Mouse (Mus musculus) lung, adult 18-20 months (tissue): ENCODE measurements around the gene Pop5.

ENCODE experiments used
- DNase-seq, 2 experiments: peaks; one replicate each; pipeline ENCODE4 v3.0.0; 2022; ENCODE audit warnings: mixed read lengths in 2 of 2

Pop5 gene

GRCm38 (mm10) chr5:115266787-115267468, 31.3 kb downstream of the Pop5 start:
- DNase-seq: no peak

DNA sequence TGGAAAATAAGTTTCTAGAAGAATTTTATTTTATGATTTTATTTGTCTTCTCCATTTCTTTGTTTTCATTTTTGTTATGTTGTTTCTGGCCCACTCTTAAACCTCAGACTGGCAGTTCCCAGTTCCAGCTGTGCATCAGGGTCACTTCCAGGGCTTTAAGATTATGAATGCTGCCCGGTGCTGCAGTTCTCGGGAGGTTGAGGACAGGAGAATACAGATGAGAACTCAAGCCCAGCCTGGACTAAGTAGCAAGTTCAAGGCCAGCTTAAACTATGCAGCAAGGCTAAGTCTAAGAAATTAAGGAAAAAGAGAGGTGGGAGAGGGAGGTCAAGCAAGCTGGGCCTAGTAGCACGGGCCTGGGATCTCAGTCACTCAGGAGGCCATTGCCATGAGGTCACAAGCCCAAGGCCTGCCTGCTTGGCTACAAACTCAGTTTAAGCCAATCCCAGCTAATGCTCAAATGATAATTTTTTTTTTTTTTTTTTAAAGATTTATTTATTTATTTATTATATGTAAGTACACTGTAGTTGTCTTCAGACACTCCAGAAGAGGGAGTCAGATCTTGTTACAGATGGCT, 31.9 kb downstream of the Pop5 start:
- no peak for DNase-seq

GRCm38 (mm10) chr5:115268266-115268665, 32.6 kb downstream of the Pop5 start:
- DNase-seq: no peak

DNA sequence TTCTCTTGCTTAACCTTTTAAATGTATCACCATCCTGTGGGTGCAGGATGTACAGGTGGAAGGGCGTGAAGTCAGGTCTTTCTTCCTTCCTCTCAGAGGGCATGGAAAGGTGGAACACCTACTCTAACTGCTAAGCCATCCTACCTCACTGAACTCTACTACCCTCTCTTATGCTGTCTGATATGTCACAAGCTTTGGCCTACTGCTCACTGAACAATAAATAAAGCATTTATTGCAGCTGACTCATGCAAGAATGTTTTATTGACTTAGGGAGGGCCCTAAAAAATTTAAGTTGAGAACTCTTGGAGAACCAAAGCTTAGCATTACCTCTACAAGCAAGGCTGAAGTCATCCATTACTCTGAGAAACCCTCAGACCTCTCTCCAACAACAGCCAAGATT, 34.3 kb downstream of the Pop5 start:
- DNase-seq: no peak

DNA sequence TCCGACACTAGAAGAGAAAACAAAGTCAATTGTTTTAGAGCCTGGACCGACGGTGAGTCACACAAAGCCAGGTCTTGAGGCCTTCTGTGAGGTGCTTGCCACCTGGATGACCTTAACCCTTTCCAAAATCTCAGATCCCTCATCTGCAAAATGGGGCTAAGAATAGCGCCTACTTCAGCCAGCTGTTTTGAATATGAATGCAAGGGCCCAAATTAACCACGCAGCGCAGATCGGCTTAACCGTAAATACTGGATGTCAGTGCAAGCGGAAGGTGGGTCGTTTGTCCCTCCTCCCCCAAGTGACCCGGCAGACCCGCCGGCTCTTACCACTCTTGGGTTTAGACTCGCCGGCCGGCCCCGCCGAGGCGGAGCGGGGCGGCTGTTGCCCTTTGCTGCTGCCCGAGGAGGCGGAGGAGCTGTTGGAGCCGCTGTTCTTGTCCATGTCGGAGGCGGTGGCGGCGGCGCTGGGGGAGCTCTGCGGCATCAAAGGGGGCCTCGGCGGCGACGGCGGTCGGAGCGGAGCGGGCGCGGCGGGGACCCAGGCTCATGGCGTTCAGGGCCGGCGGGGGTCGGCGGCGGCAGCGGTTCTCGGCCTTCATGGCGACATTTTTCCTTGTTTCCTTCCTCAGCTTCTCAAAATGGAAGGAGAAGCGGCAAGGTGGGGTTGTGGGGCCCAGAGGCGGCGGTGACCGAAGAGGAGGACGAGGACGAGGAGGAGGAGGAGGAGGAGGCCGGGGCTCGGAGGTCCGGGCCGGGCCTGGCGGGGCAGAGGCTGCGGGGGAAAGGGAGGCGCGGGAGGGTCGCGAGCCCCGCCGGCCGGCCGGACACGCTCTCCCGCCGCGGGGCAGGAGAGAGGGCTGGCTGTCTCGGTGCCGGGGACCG, 36.5 kb downstream of the Pop5 start:
- DNase-seq: peak; percentile 38 to 45

DNA sequence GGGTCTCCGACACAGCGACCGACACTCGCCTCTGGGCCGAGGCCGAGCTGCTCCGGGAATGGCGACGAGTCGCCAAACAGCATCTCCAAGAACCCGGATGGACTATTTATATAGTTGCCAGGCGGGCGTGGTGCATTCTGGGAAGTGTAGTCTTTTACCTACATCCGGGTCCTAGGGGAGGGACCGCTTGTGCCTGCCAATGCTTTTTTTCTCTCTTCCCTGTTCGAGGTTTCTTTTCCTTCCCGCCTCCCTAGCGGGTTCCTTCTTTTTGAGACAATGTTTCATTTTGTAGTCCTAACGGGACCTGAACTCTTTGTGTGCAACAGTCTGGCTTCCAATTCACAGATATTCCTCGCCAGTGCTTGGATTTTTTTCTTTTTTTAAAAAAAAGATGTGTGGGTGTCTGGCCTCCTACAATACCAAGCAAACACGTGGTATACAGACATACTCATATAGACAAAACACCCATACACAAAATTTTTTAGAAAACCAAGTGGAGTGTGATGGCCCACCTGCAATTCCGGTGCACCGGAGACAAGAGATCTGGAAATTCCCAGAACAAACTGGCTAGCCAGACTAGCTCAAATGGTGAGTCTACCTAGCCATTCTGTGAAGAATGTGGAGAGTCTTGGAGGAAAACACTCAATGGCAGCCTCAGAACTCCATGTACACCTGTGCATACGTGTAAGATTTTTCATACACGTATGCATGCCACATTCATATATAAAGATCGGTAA, 37.3 kb downstream of the Pop5 start, which contains the start of gene Rnf10:
TSS of gene Rnf10 (minus strand) at position 87 of the 737 bp plus-strand sequence.
- DNase-seq: peak; percentile 98

- DNase-seq: no peak
Measured at GRCm38 (mm10) chr5:115273549-115274135, 38.0 kb downstream of the Pop5 start.

GRCm38 (mm10) chr5:115274353-115274752, 38.7 kb downstream of the Pop5 start:
- DNase-seq: no peak

GRCm38 (mm10) chr5:115274771-115275170, 39.1 kb downstream of the Pop5 start:
- no peak for DNase-seq

DNA sequence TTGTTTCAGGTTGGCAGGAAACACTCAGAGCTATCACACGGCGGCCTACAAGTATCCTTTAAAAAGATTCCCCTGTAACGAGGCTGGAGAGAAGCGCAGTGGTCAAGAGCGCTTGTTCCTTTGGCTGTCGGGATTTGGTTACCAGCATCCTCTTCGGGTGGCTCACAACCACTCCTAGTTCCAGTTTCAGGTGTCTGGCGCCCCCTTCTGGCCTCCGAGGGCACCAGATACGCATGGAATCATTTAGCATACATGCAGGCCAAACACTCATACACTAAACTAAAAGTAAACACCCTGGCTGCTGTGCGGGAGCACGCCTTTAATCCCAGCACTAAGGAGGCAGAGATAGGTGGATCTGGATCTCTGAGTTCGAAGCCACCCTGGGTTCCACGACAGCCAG, 40.4 kb downstream of the Pop5 start:
- peak in 1 of 2 experiments; percentile 16 for DNase-seq

DNA sequence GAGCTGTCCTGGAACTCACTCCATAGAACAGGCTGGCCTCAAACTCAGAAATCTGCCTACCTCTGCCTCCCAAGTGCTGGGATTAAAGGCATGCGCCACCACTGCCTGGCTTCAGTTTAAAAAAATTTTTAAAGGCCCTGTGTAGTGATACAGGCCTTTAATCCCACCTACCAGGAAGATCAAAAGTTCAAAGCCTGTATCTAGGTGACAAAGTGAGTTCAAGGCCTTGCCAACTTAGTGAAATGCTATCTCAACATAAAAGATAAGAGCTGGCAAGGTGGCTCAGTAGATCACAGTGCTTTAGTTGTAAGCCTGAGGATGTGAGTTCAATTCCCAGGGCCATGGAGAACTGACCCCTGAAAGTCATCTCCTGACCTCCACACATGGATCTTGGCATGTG, 42.4 kb downstream of the Pop5 start:
- DNase-seq: no peak

- DNase-seq: no peak
Measured at GRCm38 (mm10) chr5:115278785-115279184, 43.1 kb downstream of the Pop5 start.

GRCm38 (mm10) chr5:115279226-115280049, 43.8 kb downstream of the Pop5 start, which contains the start of gene Coq5:
Gene Coq5 (plus strand): TSS chr5:115279666.
- peak; percentile 83 to 87 for DNase-seq

DNA sequence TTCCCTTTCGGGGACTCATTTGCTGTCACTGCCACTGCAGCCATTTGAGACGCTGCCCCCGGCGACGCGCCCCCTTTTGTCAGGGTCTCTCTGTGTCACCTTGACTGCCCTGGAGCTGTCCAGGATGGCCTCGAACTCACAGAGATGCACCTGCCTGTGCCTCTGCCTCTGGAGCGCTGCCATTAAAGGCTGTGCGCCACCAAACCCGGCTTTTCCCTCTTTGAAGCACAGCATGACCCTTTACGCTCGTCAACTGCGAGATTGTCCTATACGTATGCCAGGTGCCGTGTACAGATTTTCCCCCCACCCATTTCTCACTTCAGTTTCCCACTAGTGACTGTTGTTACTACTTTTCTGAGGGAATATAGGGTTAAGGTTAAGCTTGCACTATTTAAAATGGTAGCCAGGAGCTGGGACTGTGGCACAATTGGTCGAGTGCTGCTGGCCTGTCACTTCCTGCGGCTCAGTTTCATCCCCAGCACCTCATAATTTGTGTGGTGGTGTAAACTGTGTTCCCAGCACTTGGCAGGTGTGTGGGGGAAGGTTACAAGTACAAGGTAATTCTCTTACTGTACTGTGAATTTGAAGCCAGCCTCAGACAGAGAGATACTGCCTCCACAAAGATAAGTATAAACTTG, 44.5 kb downstream of the Pop5 start:
- no peak for DNase-seq

GRCm38 (mm10) chr5:115284735-115285134, 49.1 kb downstream of the Pop5 start:
- no peak for DNase-seq

- no peak for DNase-seq
Measured at GRCm38 (mm10) chr5:115294173-115294572, 58.5 kb downstream of the Pop5 start.
